24 mouse cellular contexts compared by ENCODE assay signal in genomic region chr9:118527056-118527455, GRCm38 (mm10). TPM values are rescaled to one million over a fixed set of nuclear protein-coding genes. Genes with fewer than 3 reads are reported as not detected.
"Had no signal": no experiment of that assay in that cellular context is flagged by ENCODE, and none has a peak within 500 bp of the region (broad histone marks: within the 10 kb centered on the region; RNA-seq: fewer than 3 reads in every experiment).

No protein-coding gene starts in this region.

- H3K9me3 ChIP-seq: kidney, embryonic 15.5 days; limb, embryonic 10.5 days; limb, embryonic 13.5 days; liver, embryonic 13.5 days; midbrain, embryonic 12.5 days; midbrain, embryonic 15.5 days; neural tube, embryonic 12.5 days; neural tube, embryonic 15.5 days; stomach, embryonic 15.5 days had no signal

- H3K27ac ChIP-seq: kidney, embryonic 15.5 days; limb, embryonic 10.5 days; limb, embryonic 13.5 days; liver, embryonic 13.5 days; midbrain, embryonic 12.5 days; midbrain, embryonic 15.5 days; neural tube, embryonic 12.5 days; neural tube, embryonic 15.5 days; stomach, embryonic 15.5 days had no signal

- H3K4me2 ChIP-seq: kidney, embryonic 15.5 days; limb, embryonic 13.5 days; liver, embryonic 13.5 days; lung, embryonic 14.5 days; midbrain, embryonic 12.5 days; midbrain, embryonic 15.5 days; neural tube, embryonic 12.5 days; neural tube, embryonic 15.5 days; stomach, embryonic 15.5 days had no signal

- H3K4me3 ChIP-seq: kidney, embryonic 15.5 days; limb, embryonic 10.5 days; limb, embryonic 13.5 days; liver, embryonic 13.5 days; midbrain, embryonic 12.5 days; midbrain, embryonic 15.5 days; neural tube, embryonic 12.5 days; neural tube, embryonic 15.5 days; stomach, embryonic 15.5 days had no signal

- H3K4me1 ChIP-seq: kidney, embryonic 15.5 days; limb, embryonic 10.5 days; limb, embryonic 13.5 days; liver, embryonic 13.5 days; midbrain, embryonic 12.5 days; midbrain, embryonic 15.5 days; neural tube, embryonic 12.5 days; neural tube, embryonic 15.5 days; stomach, embryonic 15.5 days had no signal

- DNase-seq: kidney, adult 11 months; kidney, adult 8-10 months; kidney, postnatal 10 days; kidney, postnatal 4 days; liver, embryonic 13.5 days; liver, postnatal 0 days; lung, embryonic 14.5 days; lung, postnatal 10 days; lung, postnatal 36 days; right cerebral cortex, adult 18-20 months; right cerebral cortex, postnatal 14 days; right cerebral cortex, postnatal 4 days; thymus, adult 18-20 months; thymus, postnatal 36 days had no signal

- ATAC-seq: liver, postnatal 0 days; midbrain, embryonic 15.5 days had no signal

- H3K27me3 ChIP-seq: kidney, embryonic 15.5 days; limb, embryonic 13.5 days; liver, embryonic 13.5 days; midbrain, embryonic 12.5 days; midbrain, embryonic 15.5 days; neural tube, embryonic 12.5 days; neural tube, embryonic 15.5 days; stomach, embryonic 15.5 days had no signal

- H3K9ac ChIP-seq: kidney, embryonic 15.5 days; limb, embryonic 13.5 days; liver, embryonic 13.5 days; liver, postnatal 0 days; lung, embryonic 14.5 days; midbrain, embryonic 12.5 days; midbrain, embryonic 15.5 days; neural tube, embryonic 12.5 days; neural tube, embryonic 15.5 days; stomach, embryonic 15.5 days had no signal

RNA-seq across cellular contexts. Expression of gene Eomes, which starts 49.0 kb away (rescaled TPM):
- total RNA-seq: liver, adult 2 months; megakaryocyte progenitor cell, adult 5-6 weeks had no signal
- polyA plus RNA-seq: kidney, embryonic 15.5 days; liver, embryonic 13.5 days; liver, postnatal 0 days; lung, embryonic 14.5 days; neural tube, embryonic 15.5 days had no signal
